Mouse (Mus musculus) adrenal gland, postnatal 25 days (tissue): ENCODE measurements around the gene Acsbg2. TPM values are rescaled to one million over a fixed set of nuclear protein-coding genes. Genes with fewer than 3 reads are reported as not detected.

ENCODE experiments used
- DNase-seq: peaks from one replicate; pipeline ENCODE4 v3.0.0; 2021; ENCODE audit warnings: mixed read lengths
- total RNA-seq: library from RNA; stranded (reverse); gene quantifications from 2 replicates; pipeline ENCODE4 v1.2.3, GENCODE M21; 2021

Gene Acsbg2
- total RNA-seq, 1 experiment from 2014 or later: 0.76 TPM

DNA sequence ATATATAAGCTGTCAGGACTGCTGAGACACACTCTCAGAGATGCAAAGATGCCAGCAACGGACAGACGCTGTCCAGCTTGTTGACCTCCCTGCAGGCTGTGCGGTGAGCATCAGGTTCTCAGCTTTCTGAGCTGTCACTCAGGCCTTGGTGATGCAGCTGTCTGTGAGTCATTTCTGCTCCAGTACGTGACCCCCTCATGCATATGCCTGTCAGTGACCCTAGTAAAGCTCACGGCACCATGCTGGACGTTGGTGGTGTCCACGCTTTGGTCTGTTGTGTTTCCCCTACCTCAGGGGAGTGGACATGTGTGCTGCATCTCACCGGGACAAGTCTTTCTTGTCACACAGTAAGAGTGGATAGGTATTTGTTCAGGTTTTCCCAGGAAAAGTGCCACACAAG lies 2.5 kb downstream of the Acsbg2 start:
- DNase-seq: no peak

- DNase-seq: no peak
These were observed 3.8 kb downstream of the Acsbg2 start for GRCm38 (mm10) chr17:56870287-56870953.

DNA sequence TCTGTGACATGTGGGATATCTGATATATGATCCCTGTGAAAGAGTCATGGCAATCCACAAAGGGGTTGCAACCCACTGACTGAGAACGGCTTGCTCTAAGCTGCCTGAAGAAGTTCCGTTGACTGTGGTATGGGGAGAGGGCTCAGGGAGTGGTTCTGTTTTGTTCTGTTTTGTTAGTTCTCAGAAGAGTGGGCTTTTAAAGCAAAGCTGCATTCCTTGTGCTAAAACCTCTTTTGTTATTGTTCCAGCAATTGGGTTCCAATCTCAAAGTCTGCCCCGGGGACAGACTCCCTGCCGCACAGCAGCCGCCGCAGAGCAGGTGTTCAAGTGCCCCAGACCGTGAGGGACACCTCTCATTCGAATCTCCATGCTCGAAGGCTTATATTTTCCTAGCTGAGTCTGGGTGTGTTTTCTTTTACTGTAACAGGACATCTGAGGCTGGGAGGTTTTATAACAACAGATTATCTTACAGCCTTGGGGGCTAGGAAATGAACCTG lies 4.7 kb downstream of the Acsbg2 start:
- DNase-seq: no peak

GRCm38 (mm10) chr17:56866071-56866470 lies 8.2 kb downstream of the Acsbg2 start:
- no peak for DNase-seq

DNA sequence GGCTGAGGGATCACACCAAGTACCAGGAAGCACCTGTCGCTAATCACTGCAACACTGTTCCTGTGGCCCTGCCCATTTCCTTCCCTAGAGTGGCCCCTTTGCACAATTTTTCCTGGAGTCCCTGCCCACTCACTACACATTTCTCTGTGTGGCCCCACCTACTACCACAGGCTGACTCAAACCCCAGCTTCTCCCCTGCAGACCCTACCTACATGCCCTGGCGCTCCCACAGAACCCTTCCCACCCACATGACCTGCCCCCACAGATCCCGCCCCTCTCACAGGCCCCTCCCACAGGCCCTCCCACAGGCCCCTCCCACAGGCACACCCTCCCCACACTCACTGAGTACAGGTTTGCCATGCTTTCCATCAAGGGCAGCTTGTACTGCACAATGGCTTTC lies 13.1 kb downstream of the Acsbg2 start:
- DNase-seq: no peak

DNA sequence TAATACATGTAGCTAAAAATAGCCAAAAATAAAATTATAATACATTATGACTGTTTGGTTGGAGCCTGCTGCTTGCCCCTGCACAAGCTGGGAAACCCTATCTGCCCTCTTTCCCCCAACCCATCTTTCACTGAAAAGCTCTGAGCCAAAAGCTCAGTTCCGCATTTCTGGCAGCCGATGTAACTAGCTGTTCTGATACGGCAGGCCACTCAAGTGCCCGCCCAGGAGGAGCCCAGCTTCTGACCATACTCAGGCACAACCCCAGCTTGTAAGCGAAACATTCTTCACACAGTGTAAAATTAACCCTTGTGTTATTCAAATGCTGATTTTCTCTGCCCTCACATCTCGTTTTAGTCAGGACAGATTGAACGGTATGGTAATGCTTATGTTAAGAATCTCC lies 15.3 kb downstream of the Acsbg2 start:
- no peak for DNase-seq

- peak; percentile 76 for DNase-seq
These were observed 16.0 kb downstream of the Acsbg2 start for GRCm38 (mm10) chr17:56858216-56858615.

DNA sequence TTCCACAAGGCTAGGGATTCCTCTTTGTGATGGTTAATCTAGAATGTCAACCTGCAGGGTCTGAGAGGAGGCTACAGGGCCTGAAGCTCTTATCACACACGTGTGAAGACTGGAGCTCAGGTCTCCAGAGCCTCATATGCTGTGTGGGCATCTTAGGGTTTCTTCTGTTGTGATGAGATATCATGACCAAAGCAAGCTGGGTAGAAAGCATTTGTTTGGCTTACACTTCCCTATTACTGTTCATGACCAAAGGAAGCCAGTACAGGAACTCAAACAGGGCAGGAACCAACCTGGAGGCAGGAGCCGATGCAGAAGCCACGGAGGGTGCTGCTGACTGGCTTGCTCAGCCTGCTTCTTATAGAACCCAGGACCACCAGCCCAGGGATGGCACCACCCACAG lies 18.8 kb downstream of the Acsbg2 start:
- no peak for DNase-seq

DNA sequence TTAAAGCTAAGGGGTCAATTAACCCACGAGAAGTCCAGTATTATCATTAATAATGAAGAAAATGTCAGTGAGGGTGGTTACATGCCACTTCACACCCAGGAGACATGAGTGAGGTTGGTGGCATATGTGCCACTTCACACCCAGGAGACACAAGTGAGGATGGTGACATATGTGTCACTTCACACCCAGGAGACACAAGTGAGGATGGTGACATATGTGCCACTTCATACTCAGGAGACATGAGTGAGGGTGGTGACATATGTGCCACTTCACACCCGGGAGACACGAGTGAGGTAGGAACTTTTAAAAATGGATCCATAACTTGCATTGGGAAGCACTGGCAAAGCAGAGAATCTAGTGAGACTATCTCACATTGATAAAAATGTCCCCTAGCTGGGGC lies 23.1 kb downstream of the Acsbg2 start:
- DNase-seq: no peak

DNA sequence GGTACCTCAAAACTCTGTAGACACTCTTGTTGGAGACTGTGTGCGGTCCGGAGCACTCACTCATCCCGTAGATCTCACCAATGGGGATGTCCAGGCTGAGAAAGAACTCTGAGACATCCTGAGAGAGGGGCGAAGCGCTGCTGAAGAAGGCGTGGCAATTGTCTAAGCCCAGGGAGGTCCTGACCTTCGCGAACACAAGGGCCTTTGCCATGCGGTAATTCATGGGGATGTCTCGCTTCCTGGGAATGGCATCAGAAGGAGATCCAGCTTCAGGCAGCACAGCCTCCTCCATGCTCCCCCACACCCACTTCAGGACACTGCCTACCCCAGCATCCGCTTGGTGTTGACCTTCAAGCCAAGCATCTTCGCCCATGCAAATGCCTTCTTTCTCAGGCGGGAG lies 24.5 kb downstream of the Acsbg2 start:
- no peak for DNase-seq

DNA sequence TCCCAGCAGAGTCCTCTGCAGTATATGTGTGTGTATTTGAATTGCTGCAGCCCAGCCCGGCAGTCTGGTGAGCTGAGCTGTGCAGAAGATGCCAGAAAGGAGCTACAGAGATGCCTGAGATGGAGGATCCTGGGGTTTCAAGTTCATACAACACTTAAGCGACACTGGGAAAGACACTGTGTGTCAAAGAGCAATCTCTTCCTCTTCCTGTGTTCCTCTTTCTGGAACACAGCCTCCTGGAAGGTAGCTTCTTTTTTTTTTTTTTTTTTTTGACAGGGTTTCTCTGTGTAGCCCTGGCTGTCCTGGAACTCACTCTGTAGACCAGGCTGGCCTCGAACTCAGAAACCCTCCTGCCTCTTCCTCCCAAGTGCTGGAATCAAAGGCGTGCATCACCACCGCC lies 25.5 kb downstream of the Acsbg2 start:
- DNase-seq: no peak

DNA sequence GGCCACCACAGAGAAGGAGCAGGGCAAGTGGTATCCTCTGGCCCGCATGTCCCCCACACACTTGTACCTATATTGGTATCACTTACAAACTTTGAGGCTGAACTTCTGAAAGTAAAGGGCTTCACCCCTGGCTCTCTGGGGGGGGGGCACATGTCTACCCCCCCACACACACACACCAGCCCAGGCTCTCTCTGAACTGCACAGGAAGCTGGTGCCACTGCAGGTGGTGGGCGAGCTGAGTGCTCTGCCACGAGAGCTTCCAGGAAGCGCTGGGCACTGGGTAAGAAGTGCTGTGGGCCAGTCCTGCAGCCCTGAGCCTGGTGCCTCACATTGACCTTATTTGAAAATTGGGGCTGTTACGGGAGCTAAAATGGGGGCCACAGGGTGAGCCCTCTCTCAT lies 30.6 kb downstream of the Acsbg2 start:
- DNase-seq: no peak

DNA sequence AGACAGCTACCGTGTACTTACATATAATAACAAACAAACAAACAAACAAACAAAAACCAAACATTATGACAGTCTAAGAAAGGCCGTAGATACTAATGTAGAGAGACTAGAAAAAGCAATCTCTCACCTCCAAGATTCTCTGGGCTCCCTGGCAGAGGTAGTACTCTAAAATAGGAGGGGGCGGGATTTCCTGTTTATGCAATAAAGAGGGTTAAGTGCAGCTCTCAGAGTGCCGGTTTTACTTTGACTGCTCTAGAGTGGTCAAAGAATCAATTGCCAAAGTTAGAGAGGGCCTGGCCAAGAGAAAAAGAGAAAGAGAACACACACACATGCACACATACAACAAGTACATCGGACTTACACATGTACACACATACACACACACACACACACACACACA lies 32.1 kb downstream of the Acsbg2 start:
- no peak for DNase-seq

DNA sequence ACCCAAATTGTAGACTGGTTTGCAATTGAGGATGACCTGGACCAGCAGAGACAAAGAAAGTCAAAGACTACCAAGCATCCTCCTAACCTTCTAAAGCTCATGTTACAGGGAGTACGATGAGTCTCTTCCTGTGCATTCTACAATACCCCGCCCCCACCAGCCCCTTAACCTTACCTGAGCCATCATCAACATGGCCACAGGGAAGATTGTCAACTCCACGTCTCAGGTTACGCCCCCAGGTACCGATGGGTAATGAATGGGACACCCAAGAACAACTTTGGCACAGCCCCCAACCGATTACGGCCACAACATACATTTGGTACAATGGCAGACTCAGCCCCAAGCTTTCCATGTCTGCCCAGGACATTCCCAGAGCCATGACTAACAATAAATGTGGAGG lies 33.7 kb downstream of the Acsbg2 start:
- no peak for DNase-seq

DNA sequence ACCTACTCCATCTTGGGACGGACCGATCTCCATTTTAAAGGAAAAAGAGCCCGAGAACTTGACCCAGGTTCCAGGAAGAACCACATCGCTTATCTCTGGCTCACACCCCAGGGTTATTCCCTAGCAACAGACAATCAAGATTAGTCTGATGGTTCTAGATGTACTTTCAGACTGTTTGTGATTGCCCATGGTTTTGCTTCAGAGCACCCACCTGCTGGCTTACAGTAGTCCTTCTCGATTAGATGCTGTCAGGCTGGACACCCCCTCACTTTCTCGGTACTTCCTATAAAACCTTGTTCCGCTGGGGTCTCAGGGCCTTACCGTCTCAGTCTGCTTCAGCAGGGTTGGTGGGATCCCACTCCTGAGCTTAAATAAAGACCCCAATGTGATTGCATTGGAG lies 37.9 kb downstream of the Acsbg2 start:
- no peak for DNase-seq

GRCm38 (mm10) chr17:56833381-56833780 lies 40.9 kb downstream of the Acsbg2 start:
- no peak for DNase-seq

DNA sequence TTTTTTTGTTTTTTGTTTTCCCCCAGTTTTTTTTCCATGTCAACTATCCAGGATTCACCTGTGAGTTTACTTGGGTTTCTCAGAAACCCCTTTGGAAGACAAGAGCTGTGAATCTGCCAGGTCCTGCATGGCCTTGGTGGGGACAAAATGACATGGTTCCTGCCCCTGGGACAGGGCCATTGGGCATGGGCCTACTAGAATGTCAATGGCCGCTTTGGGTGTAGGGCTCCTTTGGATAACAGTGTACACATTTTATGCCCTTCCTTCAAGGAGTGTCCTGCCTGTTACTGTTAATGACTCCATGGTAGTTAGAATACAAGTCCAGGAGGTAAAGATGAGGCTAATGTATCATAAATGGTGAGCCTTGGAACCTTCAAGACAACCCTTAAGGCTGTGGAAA lies 41.3 kb downstream of the Acsbg2 start:
- DNase-seq: no peak

- peak; percentile 99 for DNase-seq
These were observed 43.0 kb downstream of the Acsbg2 start for GRCm38 (mm10) chr17:56831111-56831816.

DNA sequence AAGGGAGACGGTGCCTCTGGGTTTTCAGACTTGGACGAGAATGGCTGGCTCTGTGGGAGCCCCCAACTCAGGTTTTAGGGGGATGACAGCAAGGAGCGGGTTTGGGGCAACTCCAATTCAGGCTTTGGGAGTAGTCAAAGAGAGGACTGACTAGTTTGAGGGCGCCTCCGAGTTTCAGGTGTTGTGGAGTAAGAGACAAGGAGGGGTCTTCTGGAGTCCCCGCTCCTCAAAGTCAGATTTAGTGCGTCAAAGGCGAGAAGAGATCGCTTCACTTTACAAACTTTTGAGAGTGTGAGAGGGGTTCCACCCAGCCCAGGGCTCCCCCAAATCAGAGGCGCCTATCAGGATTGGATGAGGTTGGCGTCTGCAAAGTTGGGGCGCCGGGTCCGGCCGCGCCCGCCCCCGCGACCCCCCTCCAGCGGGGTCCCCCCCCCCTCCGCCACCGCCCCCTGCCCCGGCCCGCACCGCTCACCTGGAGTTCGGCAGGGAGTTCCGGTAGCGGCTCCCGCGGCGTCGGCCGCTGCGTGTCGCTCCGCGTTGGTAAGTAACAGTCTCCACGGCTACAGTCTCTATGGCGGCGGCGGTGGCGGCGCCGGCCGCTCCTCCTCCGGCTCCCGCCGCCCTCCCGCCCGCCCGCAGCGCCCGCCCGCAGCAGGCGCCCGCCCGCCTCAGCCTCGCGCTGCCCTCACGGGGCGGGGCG lies 43.7 kb downstream of the Acsbg2 start, which contains the start of gene Rfx2:
Gene Rfx2 (minus strand): TSS at position 603 of the 700 bp plus-strand sequence.
- DNase-seq: no peak

- DNase-seq: no peak
These were observed 44.5 kb downstream of the Acsbg2 start for GRCm38 (mm10) chr17:56829795-56830194.

- DNase-seq: no peak
These were observed 45.1 kb downstream of the Acsbg2 start for GRCm38 (mm10) chr17:56829171-56829570.

DNA sequence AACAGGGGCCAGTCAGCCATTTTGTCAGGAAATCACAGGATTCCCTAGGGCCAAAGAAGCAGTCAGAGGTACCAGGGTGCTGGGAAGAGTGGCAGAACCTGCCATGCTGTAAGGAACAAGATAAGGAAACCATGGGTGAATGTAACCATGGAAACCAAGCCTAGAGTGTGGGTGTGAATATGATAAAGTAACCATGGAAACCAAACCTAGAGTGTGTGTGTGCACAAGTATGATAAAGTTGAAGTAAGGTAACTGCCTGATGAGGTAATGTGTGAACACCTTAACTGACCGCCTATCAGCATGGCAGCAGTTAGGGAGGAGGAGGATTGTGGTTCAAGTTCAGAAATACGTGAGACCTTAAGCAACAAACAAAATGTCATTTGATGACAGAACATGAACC lies 47.5 kb downstream of the Acsbg2 start:
- no peak for DNase-seq

DNA sequence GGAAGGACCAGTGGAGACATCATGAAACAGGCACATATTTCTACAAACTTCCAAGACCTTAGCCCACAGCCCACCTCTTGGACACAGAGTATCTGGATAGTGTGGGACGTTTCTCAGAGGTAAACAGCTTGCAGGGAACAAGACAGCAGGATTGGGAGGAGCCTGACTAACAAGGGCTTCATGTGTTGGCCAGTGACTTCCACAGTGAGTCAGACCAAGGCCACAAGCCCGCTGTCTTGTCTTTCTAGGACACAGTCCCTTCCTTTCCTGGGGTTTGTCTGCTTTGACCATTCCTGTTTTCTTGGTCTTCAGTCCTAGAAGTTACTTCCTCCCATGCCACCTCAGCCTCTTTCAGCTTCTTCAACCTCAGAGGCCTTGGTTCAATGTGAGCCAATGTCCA lies 50.9 kb downstream of the Acsbg2 start:
- no peak for DNase-seq
